Mouse (Mus musculus) C2C12 (cell line): ENCODE data around the gene Lrp2. TPM values are rescaled to one million over a fixed set of nuclear protein-coding genes. Genes with fewer than 3 reads are reported as not detected.
A peak's percentile ranks its signal among the peaks of the same experiment; 100 is the strongest.

Source experiments
- H3K27me3 ChIP-seq: one replicate; pipeline ENCODE4 v1.6.1; 2011; ENCODE audit not compliant: control insufficient read depth, insufficient read depth, insufficient read length
- H3K36me3 ChIP-seq: one replicate; pipeline ENCODE4 v1.6.1; 2011; ENCODE audit not compliant: control insufficient read depth, insufficient read depth
- H3K4me3 ChIP-seq: one replicate; pipeline ENCODE4 v1.5.1; 2011; ENCODE audit warnings: mild to moderate bottlenecking, control low read depth; ENCODE audit not compliant: poor library complexity, insufficient read depth, severe bottlenecking
- H3K79me2 ChIP-seq: one replicate; pipeline ENCODE4 v1.6.1; 2011; ENCODE audit not compliant: control insufficient read depth, insufficient read depth
- H3K79me3 ChIP-seq: one replicate; pipeline ENCODE4 v1.6.1; 2011; ENCODE audit warnings: low read depth, control low read depth
- H3ac ChIP-seq: one replicate; pipeline ENCODE3; 2011; ENCODE audit warnings: low read depth; ENCODE audit not compliant: control insufficient read depth, insufficient read length
- CEBPB ChIP-seq: IDR thresholded peaks from one replicate; pipeline ENCODE4 v1.6.1; 2011; ENCODE audit warnings: low read depth, mild to moderate bottlenecking, control low read depth, moderate library complexity
- CTCF ChIP-seq: IDR thresholded peaks from one replicate; pipeline ENCODE4 v1.5.1; 2011; ENCODE audit not compliant: control insufficient read depth, insufficient read depth, insufficient read length
- FOSL1 ChIP-seq: IDR thresholded peaks from one replicate; pipeline ENCODE4 v1.8.0; 2011; ENCODE audit warnings: mild to moderate bottlenecking, low read length; ENCODE audit not compliant: poor library complexity, insufficient read depth, severe bottlenecking
- MAX ChIP-seq: IDR thresholded peaks from one replicate; pipeline ENCODE4 v1.6.1; 2011; ENCODE audit warnings: mild to moderate bottlenecking, control low read depth
- MYOD1 ChIP-seq: IDR thresholded peaks from one replicate; pipeline ENCODE4 v1.6.1; 2011; ENCODE audit warnings: low read depth; ENCODE audit not compliant: control insufficient read depth, insufficient read length
- MYOG ChIP-seq: IDR thresholded peaks from one replicate; pipeline ENCODE4 v1.6.1; 2011; ENCODE audit not compliant: control insufficient read depth, insufficient read length; ENCODE audit errors: extremely low read depth
- USF1 ChIP-seq: IDR thresholded peaks from one replicate; pipeline ENCODE4 v1.6.1; 2011; ENCODE audit warnings: low read depth, mild to moderate bottlenecking, control low read depth, moderate library complexity
- polyA plus RNA-seq: library from polyadenylated mRNA; unstranded; fragments of >200 nt; fragmentation: generic; extraction: Trizol; gene quantifications from one replicate; pipeline ENCODE4 v1.2.1, GENCODE M21; 2012; ENCODE audit warnings: missing spikeins

Gene Lrp2
- polyA plus RNA-seq, 1 experiment = 0.68 TPM

DNA sequence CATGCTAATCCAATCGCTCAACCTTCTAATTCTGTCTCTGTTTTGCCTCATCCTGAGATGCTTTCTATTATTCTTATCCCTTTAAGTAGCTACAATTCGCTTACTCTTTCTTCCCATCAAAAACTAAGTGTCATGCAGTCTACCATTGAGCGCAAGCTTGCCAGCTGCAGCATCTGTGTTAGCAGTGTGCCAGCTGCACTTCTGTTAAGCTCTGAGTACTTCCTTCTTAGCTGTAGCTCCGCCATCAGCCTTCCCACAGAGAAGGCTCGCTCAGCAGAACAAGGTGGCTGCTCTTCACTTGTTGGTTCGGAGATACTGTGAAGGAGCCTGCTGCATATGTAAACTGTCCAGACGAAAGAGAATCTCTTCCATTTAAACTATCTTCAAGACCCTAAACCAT is 183.6 kb downstream of the Lrp2 start:
- Histone ChIP-seq H3K4me3 (no peak overlapping the region), H3K36me3 (peaks cover 10% of the 10 kb centered on the region), H3ac (no peak overlapping the region), H3K79me3 (no peaks in the 10 kb centered on the region), H3K27me3 (no peaks in the 10 kb centered on the region), H3K79me2 (no peaks in the 10 kb centered on the region)
- TF ChIP-seq CEBPB (no peak), MYOD1 (no peak), CTCF (no peak), MAX (no peak), MYOG (no peak), FOSL1 (no peak), USF1 (no peak)

- TF ChIP-seq FOSL1 (no peak), MAX (no peak), MYOG (no peak), USF1 (no peak), CEBPB (no peak), CTCF (no peak), MYOD1 (no peak)
- H3K79me2 ChIP-seq = no peaks in the 10 kb centered on the region
- no peak overlapping the region for H3ac ChIP-seq
- H3K79me3 ChIP-seq = no peaks in the 10 kb centered on the region
- H3K27me3 ChIP-seq = no peaks in the 10 kb centered on the region
- no peak overlapping the region for H3K4me3 ChIP-seq
- peaks cover 10% of the 10 kb centered on the region for H3K36me3 ChIP-seq
Measured at GRCm38 (mm10) chr2:69401891-69402290, 184.0 kb downstream of the Lrp2 start.

GRCm38 (mm10) chr2:69400866-69401604 is 184.8 kb downstream of the Lrp2 start:
- H3K36me3 ChIP-seq = peaks cover 10% of the 10 kb centered on the region

GRCm38 (mm10) chr2:69396760-69397435 is 189.0 kb downstream of the Lrp2 start:
- no peaks in the 10 kb centered on the region for H3K79me2 ChIP-seq
- H3K4me3 ChIP-seq = no peak overlapping the region
- H3K79me3 ChIP-seq = no peaks in the 10 kb centered on the region
- no peaks in the 10 kb centered on the region for H3K27me3 ChIP-seq
- no peak for TF ChIP-seq USF1
- peak; percentile 44 for TF ChIP-seq MAX
- peak; percentile 63 for TF ChIP-seq FOSL1
- H3K36me3 ChIP-seq = peaks cover 4% of the 10 kb centered on the region
- no peak overlapping the region for H3ac ChIP-seq

More at GRCm38 (mm10) chr2:69400866-69401604, 184.8 kb downstream of the Lrp2 start:
- H3K4me3 ChIP-seq = no peak overlapping the region
- no peaks in the 10 kb centered on the region for H3K79me2 ChIP-seq
- H3K27me3 ChIP-seq = no peaks in the 10 kb centered on the region
- H3K79me3 ChIP-seq = no peaks in the 10 kb centered on the region
- TF ChIP-seq CEBPB (peak; percentile 27), CTCF (no peak), USF1 (peak; percentile 1), MYOD1 (no peak), FOSL1 (peak; percentile 42), MAX (peak; percentile 57), MYOG (no peak)
- no peak overlapping the region for H3ac ChIP-seq

- TF ChIP-seq CEBPB (no peak), MAX (no peak), USF1 (no peak), MYOG (no peak), MYOD1 (no peak), FOSL1 (no peak), CTCF (no peak)
- Histone ChIP-seq H3K4me3 (no peak overlapping the region), H3K36me3 (no peaks in the 10 kb centered on the region), H3ac (no peak overlapping the region), H3K79me3 (no peaks in the 10 kb centered on the region), H3K27me3 (no peaks in the 10 kb centered on the region), H3K79me2 (no peaks in the 10 kb centered on the region)
Measured at GRCm38 (mm10) chr2:69395597-69396248, 190.1 kb downstream of the Lrp2 start.
